Mouse (Mus musculus) frontal cortex, postnatal 25 days (tissue): ENCODE data around the gene Col11a2.

Experiments
- DNase-seq, 2 experiments: peaks; one replicate each; pipeline ENCODE4 v3.0.0; 2022; ENCODE audit warnings: low spot score in 2 of 2

Gene Col11a2

DNA sequence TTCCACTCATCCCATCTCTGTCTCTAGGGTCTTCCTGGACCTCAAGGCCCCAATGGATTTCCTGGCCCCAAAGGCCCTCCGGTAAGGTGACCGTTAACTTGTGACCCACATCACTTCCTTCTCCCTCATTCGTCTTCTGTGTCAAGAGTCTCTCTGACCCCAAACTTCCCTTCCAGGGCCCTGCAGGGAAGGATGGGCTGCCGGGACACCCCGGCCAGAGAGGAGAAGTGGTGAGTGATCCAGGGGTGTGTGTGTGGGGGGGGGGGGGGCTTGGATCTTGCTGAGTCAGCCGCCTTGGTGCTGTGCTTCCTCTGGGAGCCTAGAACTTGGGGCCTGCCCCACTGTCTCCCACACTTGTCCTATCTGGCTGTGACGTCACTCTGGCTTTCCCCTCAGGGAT lies 18.0 kb downstream of the Col11a2 start:
- DNase-seq: no peak

DNA sequence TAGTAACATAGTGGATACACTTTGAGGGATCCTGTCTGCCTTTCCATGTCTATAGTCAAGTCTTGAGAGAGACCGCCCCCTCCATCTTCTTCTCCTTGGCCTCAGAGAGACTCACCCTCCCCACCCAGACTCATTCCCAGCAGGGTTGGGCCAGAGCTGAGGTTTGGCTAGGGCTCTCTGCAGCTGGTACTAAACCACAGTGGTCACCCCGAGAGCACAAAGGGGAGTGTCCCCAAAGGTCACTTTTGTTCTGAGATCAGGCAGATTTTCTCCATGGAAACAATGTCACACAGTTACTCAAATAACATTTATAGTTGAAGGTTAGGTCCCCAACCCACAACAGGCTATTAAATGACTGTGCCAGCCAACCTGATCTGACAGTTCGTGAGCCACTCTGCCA lies 29.6 kb downstream of the Col11a2 start:
- no peak for DNase-seq

DNA sequence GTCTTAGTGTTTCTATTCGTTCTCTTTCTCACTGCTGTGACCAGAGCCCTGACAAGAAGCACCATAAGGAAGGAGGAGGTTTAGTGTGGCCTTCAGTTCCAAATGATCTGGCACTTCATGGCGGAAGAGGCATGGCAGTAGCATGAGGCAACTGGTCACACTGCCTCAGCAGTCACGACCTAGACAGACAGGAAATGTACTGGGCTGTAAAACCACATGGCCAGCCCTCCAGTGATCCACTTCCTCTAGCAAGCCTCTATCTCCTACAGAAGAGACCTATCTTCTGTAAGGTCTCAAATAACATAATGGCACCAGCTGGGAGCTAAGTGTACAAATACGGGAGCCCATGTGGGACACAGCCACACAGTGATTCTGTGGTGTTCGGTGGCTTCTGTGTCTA lies 32.9 kb downstream of the Col11a2 start:
- DNase-seq: no peak

DNA sequence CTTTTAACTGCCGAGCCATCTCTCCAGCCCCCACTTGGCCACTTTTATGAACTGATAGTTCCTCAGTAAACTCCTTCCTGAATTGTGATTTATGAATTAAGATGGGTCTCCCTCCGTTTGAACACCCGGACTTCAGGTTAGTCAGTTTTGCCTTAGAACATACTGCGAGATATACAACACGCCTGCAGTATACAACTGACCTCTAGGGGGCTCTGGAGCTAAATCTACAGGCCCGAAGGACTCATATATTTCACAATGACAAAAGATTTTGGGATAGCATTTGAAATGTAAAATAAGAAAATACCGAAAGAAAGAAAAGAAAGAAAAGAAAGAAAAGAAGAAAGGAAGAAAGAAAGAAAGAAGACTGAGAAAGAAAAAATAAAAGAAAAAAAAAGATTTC lies 36.0 kb downstream of the Col11a2 start:
- DNase-seq: peak; percentile 56 to 63

DNA sequence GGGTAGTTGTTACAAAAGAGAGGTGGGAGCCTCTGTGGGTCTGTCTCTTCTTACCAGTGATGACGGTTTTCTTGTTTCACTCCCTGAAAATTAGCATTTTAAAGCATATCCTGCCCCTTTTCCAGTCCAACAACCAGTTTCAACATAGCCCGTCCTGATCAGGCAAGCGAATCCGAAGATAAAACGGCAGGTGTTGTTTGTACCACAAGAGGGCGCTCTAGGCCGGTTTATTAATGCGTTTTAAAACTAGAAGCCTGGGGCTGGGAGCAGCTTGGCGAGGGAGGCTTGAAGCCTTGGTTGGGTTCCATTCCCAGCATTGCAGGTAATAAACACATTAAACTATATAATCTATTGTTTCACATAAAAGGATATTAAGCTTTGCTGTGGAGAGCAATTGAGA lies 38.3 kb downstream of the Col11a2 start:
- peak; percentile 51 to 58 for DNase-seq

DNA sequence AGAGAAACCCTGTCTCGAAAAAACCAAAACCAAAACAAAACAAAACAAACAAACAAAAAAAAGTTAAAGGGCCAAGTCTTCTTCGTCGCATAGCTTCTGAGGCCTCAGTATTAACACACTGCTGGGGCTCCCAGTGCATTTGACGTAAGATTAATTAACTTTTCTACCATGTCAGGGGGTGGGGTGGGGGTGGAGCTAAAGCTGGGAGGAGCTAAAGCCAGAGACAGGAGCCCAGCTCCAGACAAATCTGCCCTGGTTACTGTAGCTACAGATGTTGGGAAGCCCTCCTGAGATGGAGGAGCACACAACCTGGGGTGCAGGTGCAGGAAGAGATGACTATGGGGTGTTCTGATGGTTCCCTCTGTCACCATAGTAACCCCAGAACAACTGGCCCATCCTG lies 38.9 kb downstream of the Col11a2 start:
- DNase-seq: no peak

DNA sequence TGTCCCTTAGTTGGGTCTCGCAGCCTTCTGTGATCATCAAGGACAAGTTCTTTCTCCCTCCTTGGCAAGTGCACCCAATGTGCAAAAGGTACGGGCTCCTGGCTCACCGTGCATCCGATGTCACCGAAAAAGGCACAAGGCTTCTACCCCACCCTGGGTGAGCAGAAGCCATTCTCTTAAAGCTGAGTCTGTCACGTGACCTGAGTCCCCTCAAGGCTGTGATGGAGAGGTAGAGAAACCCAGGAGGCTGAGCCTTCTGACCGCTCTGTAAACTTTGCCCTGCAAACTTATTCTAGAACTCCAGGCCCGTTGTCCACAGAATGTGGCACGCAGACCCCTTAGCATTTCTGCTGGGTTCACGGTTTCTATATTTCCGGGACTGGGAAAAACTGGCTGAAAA lies 39.8 kb downstream of the Col11a2 start:
- no peak for DNase-seq

DNA sequence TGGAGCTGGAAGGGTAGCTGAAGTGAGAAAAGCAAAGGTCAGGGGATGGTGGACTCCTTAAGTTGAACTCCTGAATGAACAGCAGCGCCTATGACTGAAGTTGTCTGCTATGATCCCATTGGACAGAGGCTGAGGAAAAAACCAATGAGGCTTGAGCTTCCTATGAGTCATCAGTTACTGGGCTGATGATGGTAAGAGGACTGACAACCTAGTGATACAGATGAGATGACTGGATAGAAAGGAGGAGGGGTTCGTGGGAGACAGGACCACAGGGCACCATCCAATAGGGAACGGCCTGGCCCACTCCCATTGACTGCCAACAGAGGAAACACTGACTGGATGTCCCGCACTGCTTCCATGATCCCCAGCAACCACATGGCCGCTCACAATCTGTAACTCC lies 40.4 kb downstream of the Col11a2 start:
- peak in 1 of 2 experiments; percentile 24 for DNase-seq

DNA sequence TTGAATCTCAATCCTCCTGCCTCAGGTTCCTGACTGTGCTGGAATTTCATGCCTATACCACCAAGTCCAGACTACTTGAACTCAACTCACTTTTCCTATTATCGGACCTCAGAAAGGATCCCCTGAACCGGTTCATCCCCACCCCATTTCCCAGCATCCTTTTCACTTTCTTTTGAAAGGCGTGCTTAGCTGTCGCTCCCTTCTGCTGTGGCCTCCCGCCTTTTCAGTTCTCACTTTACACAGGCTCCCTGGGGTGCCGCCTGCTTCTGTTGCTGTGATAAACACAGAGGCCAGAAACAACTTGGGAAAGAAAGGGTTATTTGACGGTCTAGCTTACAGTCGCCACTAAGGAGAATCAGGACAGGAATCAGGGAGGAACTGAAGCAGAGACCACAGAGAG lies 43.9 kb downstream of the Col11a2 start:
- DNase-seq: no peak

DNA sequence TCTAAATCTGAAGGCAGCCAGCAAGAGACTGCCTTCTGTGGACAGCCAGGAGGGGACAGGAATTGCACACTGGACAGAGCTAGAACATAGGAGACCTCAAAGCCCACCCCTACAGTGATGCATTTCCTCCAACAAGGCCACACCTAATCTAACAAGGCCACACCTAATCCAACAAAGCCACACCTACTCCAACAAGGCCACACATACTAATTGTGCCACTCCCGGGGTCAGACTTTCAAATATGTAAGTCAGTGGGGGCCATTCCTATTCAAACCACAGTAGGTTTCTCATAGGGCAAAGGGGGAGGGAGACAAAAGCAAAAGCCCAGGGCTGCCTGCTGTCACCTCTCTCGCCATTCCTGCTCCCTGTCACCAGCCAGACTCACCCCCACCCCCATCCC lies 48.1 kb downstream of the Col11a2 start:
- DNase-seq: no peak

DNA sequence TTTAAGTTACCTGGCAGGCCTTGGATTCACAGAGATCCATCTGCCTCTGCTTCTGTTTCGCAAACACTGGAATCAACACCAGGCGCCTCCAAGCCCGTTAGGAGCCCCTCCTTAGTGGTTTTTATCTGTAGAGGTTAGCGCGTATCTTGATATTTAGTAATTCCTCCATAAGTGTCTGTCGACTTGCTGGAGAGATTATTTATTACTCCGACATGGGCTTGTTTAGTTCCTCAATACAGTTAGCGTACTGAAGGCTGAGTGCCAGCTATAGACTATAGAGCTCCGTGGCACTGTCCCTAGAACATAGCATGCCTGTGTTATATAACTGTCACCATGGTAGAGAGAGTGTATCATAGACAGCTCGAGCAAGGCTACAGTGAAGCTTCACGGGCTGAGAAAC lies 48.9 kb downstream of the Col11a2 start:
- no peak for DNase-seq

DNA sequence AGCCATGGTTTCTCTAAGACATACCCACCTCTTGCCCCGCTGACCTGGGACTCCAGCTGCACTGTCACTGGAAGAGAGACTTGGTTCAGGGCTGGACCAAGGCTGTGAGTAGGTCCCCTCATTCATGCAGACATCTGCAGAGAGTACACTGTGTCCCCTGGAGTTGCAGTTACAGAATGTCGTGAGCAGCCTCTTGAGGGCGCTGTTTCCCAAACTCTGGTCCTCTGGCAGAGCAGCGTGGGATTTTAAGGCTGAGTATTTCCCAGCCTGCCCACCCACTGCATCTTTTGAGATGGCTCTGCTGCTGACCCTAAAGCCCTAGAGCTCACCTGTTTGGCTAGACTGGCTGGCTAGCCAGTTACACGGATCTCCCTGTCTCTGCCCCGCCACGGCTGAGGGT lies 51.7 kb downstream of the Col11a2 start:
- DNase-seq: no peak

DNA sequence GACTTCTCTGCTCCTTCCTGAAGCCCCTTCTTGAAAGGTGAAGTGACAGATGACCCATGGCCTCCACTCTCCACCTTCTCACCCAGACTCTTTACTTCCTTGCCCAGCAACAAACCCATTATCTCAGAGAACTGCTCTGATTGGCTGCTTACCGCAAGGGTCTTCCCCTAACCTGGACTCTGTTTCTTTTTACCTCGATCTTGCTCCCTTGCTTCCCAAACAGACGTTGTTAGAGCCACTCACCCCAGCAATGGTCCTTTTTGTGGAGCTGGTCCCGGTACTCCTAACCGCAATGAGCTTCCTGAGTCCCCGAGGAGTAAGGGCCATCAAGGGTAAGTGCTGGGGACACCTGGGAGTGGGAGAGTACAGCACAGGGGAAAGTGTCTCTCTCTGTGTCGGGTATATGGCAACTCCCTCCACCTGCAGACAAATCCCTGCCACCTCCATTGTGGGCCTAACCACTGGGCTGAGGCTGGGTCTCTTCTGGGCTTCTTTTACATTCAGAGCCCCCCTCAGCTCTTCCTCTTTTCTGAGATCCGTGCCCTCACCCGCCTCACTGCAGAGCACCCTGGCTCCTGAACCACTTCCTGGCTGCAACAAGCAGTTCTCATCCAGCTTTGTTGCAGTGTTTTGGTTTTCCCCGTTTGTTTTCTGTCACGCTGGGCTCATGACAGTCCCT lies 53.1 kb downstream of the Col11a2 start, which contains the start of gene H2-Oa:
TSS of gene H2-Oa (plus strand) at position 144 of the 679 bp plus-strand sequence.
- no peak for DNase-seq

DNA sequence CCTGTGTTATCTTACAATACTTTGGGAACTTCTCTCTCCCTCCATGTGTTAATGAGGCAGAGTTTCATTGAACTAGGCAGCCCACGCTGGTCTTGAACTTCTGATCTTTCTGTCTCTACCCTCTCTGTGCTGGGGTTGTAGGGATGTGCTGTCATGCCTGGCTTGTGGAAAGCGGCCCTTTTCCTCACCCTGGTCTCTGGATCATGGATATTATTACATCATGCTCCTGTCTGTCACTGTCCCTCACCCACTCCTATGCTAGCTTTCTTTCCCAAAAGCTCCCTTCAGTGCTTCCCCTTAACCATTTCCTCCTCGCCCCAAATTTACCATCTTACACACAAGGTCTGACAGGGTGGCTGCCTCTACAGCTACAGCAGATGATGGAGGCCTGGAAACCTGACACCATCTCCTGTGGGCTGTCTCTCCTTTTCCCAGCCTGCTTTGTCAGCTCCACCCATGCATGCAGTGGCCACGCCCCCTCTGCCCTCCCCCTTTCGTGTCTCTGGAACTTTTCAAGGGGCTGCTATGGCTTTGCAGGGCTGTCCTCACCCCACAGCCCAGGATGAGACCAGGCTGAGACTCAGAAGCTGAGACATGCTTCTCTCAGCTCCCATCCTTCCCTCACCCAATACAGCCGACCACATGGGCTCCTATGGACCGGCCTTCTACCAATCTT lies 54.1 kb downstream of the Col11a2 start:
- DNase-seq: no peak

DNA sequence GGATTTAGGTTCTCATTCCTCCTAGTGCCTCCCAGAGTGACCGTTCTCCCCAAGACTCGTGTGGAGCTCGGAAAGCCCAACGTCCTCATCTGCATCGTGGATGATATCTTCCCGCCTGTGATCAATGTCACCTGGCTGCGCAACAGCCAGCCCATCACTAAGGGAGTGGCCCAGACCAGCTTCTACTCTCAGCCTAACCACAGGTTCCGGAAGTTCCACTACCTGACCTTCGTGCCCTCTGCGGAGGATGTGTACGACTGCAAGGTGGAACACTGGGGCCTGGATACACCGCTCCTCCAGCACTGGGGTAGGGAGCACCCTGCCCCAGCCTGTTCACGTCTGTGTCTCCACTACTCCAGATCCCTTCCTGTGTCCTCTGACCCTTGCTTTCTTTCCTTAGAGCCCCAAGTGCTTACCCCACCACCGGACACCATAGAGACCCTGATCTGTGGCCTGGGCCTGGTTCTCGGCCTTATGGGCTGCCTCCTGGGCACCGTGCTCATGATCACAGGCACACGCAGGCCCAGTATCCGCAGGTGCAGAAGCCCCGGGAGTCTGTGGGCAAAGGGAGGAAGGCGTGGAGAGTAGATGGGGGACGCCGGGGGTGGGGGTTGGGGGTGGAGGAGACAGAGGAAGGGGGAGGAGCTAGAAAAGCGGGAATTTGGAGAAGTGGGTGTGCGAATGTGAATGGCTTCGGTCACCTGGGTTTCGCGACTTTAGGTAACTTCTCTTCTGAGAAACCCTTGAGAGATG lies 55.2 kb downstream of the Col11a2 start:
- DNase-seq: no peak

DNA sequence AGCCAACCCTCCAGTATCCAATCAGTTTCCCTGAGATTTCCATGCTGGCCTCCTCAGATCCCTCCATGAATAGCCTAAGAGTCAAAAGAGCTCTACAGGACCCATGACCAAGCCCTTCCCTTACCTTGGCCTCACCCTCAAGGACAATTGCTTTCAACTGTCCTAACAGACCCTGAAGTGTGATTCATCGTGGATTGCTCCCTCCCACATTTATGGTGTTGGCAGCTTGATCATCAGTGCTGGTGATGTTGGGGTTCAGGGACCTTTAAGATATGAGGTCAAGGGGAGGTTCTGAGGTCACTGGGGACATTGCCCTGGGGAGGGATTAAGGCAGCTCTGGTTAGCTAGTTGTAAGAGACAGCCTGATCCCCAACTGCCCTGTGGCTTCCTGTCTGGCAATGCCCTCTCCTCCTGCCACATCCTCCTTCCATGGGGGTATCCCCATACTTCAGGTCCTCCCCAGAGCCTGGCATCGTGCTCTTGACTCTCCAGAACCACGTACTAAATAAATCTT lies 57.3 kb downstream of the Col11a2 start:
- DNase-seq: no peak

DNA sequence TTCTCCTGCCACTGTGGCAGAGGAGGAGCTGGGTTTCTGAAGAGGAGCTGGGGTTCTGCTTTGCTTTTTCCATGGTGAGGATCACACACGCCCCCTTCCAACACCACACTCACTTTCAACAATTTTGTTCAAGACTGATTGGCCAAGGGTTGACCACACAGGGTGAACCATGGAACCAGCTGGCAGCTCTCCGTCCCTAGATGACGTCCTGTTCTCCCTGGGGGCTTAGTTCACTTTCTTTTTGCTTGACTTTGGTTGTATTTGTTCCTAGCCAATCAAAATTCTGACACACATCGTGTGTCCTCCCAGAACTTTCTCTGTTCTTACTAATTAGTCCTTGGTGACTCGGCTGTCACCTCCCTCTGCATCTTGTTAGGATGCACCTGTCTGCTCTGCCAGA lies 58.0 kb downstream of the Col11a2 start:
- no peak for DNase-seq

DNA sequence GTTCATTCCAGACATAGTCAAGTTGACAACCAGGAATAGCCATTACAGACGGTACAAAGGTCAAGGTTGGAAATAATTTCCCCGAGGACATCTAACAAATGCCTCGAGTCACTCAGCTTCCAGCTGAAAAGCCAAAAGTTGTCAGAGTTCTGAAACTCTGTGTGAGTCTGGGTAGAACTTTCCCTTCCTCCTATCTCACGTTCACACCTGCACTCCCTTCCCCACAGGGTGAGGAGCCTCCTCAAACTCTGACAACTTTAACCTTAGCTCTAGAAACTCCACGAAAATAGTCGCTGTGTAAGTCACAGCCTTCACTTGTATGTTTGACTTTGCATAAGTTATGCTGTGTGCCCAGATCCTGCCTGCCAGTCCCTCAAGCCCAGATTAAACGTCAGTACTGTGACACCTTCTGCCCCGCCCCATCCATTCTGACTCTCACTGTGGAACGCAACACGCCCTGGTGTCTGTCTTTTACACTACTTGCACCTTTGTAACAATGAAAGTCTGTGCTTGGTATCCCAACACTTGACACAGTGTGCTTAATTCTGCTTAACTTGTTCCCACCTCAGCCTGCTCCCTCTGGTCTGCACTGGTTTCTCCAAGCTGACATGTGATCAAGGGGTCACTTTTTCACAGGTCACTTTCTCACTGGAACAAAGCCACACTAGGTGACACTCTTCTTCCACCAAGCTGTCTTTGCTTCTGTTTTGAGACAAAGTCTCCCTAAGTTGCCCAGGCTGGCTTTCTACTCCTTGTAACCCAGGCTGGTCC lies 59.7 kb downstream of the Col11a2 start:
- DNase-seq: no peak

DNA sequence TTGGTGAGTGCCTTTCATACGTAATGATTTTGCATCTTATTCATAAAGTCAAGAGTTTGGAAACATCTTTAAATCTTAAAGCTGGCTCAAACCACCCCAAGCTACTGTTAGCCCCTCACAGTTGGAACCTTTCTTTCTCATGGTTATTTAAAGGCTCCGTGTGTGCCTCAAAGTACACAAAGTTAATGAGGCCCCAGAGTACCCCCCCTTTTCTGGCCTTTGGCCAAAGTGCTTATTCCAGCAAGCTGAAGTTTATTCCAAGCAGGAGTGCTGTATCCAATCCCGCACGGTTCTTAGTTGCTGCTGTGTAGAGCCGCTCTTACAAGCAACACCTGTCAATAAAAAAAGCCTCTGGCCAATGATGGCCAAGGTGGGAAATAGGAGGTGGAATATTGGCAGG lies 60.3 kb downstream of the Col11a2 start:
- DNase-seq: no peak

DNA sequence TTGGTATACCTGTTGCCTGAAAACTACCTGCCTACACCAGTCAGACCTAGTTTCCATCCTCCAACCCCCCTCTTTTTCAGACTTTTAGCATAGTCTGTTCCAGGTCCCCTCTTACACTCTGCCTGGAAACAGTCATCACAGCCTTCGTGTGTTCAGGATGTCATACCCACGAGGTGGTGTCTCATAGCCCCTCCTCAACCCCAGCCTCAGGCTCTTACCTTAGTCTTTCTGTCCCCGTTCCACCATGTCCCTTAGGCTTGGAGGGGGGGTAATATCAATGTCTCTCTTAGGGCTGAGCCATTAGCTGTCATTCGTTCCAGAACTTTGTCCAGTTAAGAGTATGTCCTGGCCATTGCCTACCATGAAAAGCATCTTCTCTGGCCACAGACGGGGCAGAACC lies 61.9 kb downstream of the Col11a2 start:
- DNase-seq: no peak

DNA sequence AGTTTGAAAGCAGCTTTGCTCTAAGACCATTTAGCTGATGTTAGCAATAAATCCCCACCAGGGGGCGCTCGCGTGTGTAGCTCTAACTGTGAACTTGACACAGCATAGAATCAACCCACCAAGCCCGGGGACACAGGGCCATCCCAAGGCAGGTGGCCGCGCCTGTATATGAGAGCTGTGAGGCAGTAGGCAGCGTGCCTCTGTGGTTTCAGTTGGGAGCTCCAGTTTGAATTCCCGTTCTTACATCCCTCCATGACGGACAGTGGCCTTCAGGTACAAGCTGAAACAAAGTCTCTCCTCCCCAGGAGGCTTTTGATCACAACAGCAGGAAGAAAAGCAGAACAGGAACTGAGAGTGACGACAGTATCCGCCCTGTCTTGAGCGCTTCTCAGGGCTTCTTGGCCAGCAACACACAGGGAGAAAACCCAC lies 62.4 kb downstream of the Col11a2 start:
- DNase-seq: peak; percentile 91 to 96

DNA sequence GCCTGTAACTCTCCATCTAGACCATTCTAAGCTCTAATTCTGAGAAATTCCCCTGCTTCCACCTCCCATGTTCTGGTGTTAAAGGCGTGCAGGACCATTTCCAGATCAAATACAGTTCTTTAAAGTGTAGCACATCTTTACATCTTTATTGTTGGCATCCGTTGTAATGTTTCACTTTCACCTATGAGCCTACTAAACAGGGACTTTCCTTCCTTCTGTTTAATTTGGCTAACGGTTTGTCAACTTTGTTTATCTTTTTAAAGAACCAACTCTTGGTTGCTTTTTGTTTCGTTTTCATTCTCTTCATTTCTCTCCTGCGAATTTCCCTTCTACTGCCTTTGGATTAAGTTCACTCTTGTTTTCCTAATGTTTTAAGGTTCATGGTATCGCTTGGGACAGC lies 63.6 kb downstream of the Col11a2 start:
- no peak for DNase-seq
